Mouse (Mus musculus) liver, embryonic 13.5 days (tissue): ENCODE measurements around the gene Fbxw16. TPM values are rescaled to one million over a fixed set of nuclear protein-coding genes. Genes with fewer than 3 reads are reported as not detected.
"Not testable (repeated sequence)": the region's sequence is repeated elsewhere in the genome, so short reads cannot be mapped to it uniquely, and the experiment has no call there.

ENCODE experiments used
- ATAC-seq: fragments of 200-750 bp; cut with Nextera tagmentation; 2 replicates; pipeline ENCODE4 v1.8.0; 2017; ENCODE audit warnings: low read depth, mild to moderate bottlenecking, moderate number of reproducible peaks, moderate library complexity
- DNase-seq: peaks from one replicate; pipeline ENCODE4 v3.0.0; 2022
- H3K27ac ChIP-seq: fragments of 300-500 bp; sonication (generic); 2 replicates; pipeline ENCODE4 v1.5.1; 2015; ENCODE audit warnings: moderate library complexity, mild to moderate bottlenecking, inconsistent platforms
- H3K27me3 ChIP-seq: fragments of 300-500 bp; sonication (generic); 2 replicates; pipeline ENCODE4 v1.6.1; 2015; ENCODE audit warnings: mild to moderate bottlenecking, inconsistent platforms
- H3K36me3 ChIP-seq: fragments of 300-500 bp; sonication (generic); 2 replicates; pipeline ENCODE4 v1.6.1; 2015; ENCODE audit warnings: mild to moderate bottlenecking, inconsistent platforms
- H3K4me1 ChIP-seq: fragments of 300-500 bp; sonication (generic); replicated peaks from 2 replicates; pipeline ENCODE4 v1.6.1; 2015; ENCODE audit warnings: inconsistent platforms
- H3K4me2 ChIP-seq: fragments of 300-500 bp; sonication (generic); 2 replicates; pipeline ENCODE4 v1.6.1; 2015; ENCODE audit warnings: inconsistent platforms, mild to moderate bottlenecking, moderate library complexity
- H3K4me3 ChIP-seq: fragments of 300-500 bp; sonication (generic); replicated peaks from 2 replicates; pipeline ENCODE4 v1.5.1; 2015; ENCODE audit warnings: mild to moderate bottlenecking, inconsistent platforms
- H3K9ac ChIP-seq: fragments of 300-500 bp; sonication (generic); 2 replicates; pipeline ENCODE4 v1.6.1; 2015; ENCODE audit warnings: mild to moderate bottlenecking, inconsistent platforms
- H3K9me3 ChIP-seq: fragments of 300-500 bp; sonication (generic); replicated peaks from 2 replicates; pipeline ENCODE4 v1.6.1; 2016; ENCODE audit warnings: inconsistent platforms
- WGBS: fragments of 180-500 bp; shearing (Covaris S2); methylation state at CpG from one replicate; pipeline ENCODE4 v1.1.7; 2015; ENCODE audit not compliant: insufficient replicate concordance; 5-methylcytosine and 5-hydroxymethylcytosine counted together
- polyA plus RNA-seq: library from polyadenylated mRNA; unstranded; fragments of >200 nt; fragmentation: Nextera tagmentation; extraction: Ambion mirVana; gene quantifications from 2 replicates; pipeline ENCODE4 v1.2.1, GENCODE M21; 2015

Fbxw16 gene
- polyA plus RNA-seq = not detected in 2 replicates

GRCm38 (mm10) chr9:109449040-109449439 is at the start of gene Fbxw16:
Gene Fbxw16 (minus strand): TSS chr9:109449140.
- DNase-seq = no peak
- Histone ChIP-seq H3K9ac (no peak within 1 kb of the TSS), H3K27me3 (no peaks in the 10 kb centered on the region), H3K36me3 (no peaks in the 10 kb centered on the region), H3K4me1 (no peaks in the 10 kb centered on the region), H3K4me3 (no peak within 1 kb of the TSS), H3K9me3 (no peaks in the 10 kb centered on the region), H3K4me2 (no peak within 1 kb of the TSS), H3K27ac (no peak within 1 kb of the TSS)
- no peak for ATAC-seq

GRCm38 (mm10) chr9:109495775-109496174 is 46.8 kb upstream of the Fbxw16 start, which contains the start of gene Fbxw19:
Gene Fbxw19 (minus strand): TSS chr9:109495875.
- H3K36me3 ChIP-seq, H3K9ac ChIP-seq, ATAC-seq, H3K9me3 ChIP-seq, H3K27me3 ChIP-seq, DNase-seq, H3K4me2 ChIP-seq, H3K27ac ChIP-seq, H3K4me1 ChIP-seq, H3K4me3 ChIP-seq: not testable (repeated sequence)
- WGBS = 39% methylated on average over 1 of the region's 1 CpGs

GRCm38 (mm10) chr9:109432956-109433355 is 16.0 kb downstream of the Fbxw16 start:
- no peaks in the 10 kb centered on the region for H3K27me3 ChIP-seq
- DNase-seq = no peak
- no peak overlapping the region for H3K27ac ChIP-seq
- 61% methylated on average over 1 of the region's 1 CpGs for WGBS
- no peak for ATAC-seq
- H3K9me3 ChIP-seq = no peaks in the 10 kb centered on the region
- no peak overlapping the region for H3K4me2 ChIP-seq
- H3K4me1 ChIP-seq = no peaks in the 10 kb centered on the region
- H3K9ac ChIP-seq = no peak overlapping the region
- no peak overlapping the region for H3K4me3 ChIP-seq
- H3K36me3 ChIP-seq = no peaks in the 10 kb centered on the region

- 39% methylated on average over 4 of the region's 4 CpGs for WGBS
- not testable (repeated sequence) for H3K4me2 ChIP-seq, ATAC-seq, DNase-seq, H3K4me1 ChIP-seq, H3K36me3 ChIP-seq, H3K9ac ChIP-seq, H3K27me3 ChIP-seq, H3K9me3 ChIP-seq, H3K4me3 ChIP-seq, H3K27ac ChIP-seq
These were observed 44.7 kb downstream of the Fbxw16 start, which contains the start of gene Fbxw22 for GRCm38 (mm10) chr9:109404196-109404595. Gene Fbxw22 (minus strand): TSS chr9:109404296.

Other genes with a start within 250 kb of the Fbxw16 start
- gene Fbxw20, start 214.4 kb downstream of the Fbxw16 start, polyA plus RNA-seq = not detected in 2 replicates
- not detected in 2 replicates for gene Fbxw14, start 161.5 kb downstream of the Fbxw16 start, polyA plus RNA-seq
- gene Fbxw28, start 109.5 kb downstream of the Fbxw16 start, polyA plus RNA-seq = not detected in 2 replicates
- not detected in 2 replicates for gene Fbxw22, start 44.8 kb downstream of the Fbxw16 start, polyA plus RNA-seq
- not detected in 2 replicates for gene Fbxw19, start 46.7 kb upstream of the Fbxw16 start, polyA plus RNA-seq
- 0.08 TPM in 1 of 2 replicates, not detected in the other for gene Fbxw15, start 119.1 kb upstream of the Fbxw16 start, polyA plus RNA-seq
- gene Fbxw24, start 176.9 kb upstream of the Fbxw16 start, polyA plus RNA-seq = not detected in 2 replicates
- gene Fbxw25, start 215.5 kb upstream of the Fbxw16 start, polyA plus RNA-seq = 0.06 TPM in 1 of 2 replicates, not detected in the other